Mouse (Mus musculus): ENCODE measurements around the gene Dmd. TPM values are rescaled to one million over a fixed set of nuclear protein-coding genes. Genes with fewer than 3 reads are reported as not detected.
A peak's percentile ranks its signal among the peaks of the same experiment; 100 is the strongest.

Gene Dmd
- polyA plus RNA-seq, 1 experiment from 2014 or later: 31.0 TPM

DNA sequence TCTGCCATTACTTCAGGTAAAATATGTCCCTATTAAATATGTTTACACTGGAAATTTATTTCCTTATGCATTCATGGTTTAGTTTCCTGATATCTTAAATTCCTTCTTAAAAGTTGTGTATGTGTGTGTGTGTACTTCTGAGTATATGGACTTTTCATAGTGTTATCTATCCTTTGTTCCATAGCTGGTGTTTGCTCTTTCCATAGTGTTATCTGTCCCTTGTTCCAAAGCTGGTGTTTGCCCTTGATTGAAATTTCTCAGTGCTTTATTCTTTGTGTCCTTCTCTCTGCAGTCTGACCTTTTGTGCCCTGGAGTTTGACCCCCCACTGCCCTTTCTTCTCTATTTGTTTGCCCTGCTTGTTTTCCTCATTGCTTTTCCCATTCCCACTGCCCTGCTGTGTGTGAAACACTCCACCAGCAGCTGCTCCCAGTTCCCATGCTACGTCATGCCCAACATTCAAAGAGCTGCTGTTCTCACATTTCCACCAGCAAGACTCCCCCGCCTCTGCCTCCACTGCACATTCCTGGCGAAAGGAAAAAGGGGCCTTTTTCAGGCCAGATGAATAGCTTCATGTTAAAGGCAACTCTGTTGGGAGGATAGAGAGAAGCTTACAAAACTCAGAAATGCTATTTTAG is 1911.5 kb downstream of the Dmd start:
- H3K27ac ChIP-seq (replicated peaks): no peak overlapping the region
- peak; percentile 72; the same call in 1 of the 2 replicates for ATAC-seq (ENCODE audit: low FRiP score)
- no peaks in the 10 kb centered on the region for H3K27me3 ChIP-seq (replicated peaks)
- no peak overlapping the region for H3K4me2 ChIP-seq
- no peaks in the 10 kb centered on the region for H3K36me3 ChIP-seq
- H3K9ac ChIP-seq (replicated peaks): no peak overlapping the region
- no peaks in the 10 kb centered on the region for H3K9me3 ChIP-seq (replicated peaks)
- H3K4me3 ChIP-seq (replicated peaks): no peak overlapping the region
- H3K4me1 ChIP-seq: no peaks in the 10 kb centered on the region
- 25% methylated on average over 3 of the region's 3 CpGs for WGBS

DNA sequence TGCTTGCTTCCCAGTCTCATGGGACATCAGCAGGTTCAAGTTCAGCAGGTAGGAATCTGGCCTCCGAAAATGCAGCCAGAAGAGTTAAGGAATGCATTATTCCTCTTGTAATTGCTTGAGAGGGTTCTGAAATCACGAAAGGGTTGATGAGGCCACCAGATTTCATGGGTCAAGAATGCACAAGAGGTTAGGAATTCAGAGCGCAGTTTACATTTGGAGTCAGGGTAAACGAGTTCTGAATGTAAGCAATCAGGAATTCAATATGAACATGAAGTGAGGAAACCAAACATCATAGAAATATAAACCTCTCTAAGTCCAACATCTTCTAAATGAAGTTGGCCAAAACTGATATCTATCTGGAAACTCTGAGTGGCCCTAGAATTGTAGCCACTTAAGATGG is 1924.4 kb downstream of the Dmd start:
- Histone ChIP-seq H3K4me3 (replicated peaks) (no peak overlapping the region), H3K9ac (replicated peaks) (no peak overlapping the region), H3K27ac (replicated peaks) (no peak overlapping the region), H3K4me2 (no peak overlapping the region), H3K36me3 (no peaks in the 10 kb centered on the region), H3K27me3 (replicated peaks) (no peaks in the 10 kb centered on the region), H3K9me3 (replicated peaks) (no peaks in the 10 kb centered on the region), H3K4me1 (no peaks in the 10 kb centered on the region)
- 72% methylated on average over 4 of the region's 4 CpGs for WGBS
- ATAC-seq (ENCODE audit: low FRiP score): no peak

DNA sequence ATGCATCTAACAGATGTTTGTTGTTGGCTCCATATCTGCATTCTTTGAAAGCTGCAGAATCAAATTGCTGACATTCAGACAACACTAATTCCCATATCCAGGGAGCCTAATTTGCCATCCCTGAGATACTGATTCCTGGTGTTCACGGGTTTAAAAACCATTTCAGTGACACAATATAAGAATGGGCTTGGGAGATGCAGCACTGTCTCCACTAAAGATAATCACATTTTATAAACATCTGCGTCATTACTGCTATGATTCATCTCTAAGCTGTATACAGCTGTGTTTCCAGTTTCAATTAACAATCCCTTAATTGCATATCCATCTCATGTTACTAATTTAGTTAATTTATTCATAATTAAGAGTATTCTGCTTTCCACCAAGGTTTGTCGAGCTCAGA is 1929.5 kb downstream of the Dmd start:
- 31% methylated on average over 3 of the region's 3 CpGs for WGBS
- H3K36me3 ChIP-seq: no peaks in the 10 kb centered on the region
- H3K9me3 ChIP-seq (replicated peaks): no peaks in the 10 kb centered on the region
- no peaks in the 10 kb centered on the region for H3K27me3 ChIP-seq (replicated peaks)
- no peaks in the 10 kb centered on the region for H3K4me1 ChIP-seq
- H3K4me3 ChIP-seq (replicated peaks): no peak overlapping the region
- no peak overlapping the region for H3K27ac ChIP-seq (replicated peaks)
- no peak overlapping the region for H3K9ac ChIP-seq (replicated peaks)
- ATAC-seq (ENCODE audit: low FRiP score): peak; percentile 53; the same call in 1 of the 2 replicates
- no peak overlapping the region for H3K4me2 ChIP-seq

DNA sequence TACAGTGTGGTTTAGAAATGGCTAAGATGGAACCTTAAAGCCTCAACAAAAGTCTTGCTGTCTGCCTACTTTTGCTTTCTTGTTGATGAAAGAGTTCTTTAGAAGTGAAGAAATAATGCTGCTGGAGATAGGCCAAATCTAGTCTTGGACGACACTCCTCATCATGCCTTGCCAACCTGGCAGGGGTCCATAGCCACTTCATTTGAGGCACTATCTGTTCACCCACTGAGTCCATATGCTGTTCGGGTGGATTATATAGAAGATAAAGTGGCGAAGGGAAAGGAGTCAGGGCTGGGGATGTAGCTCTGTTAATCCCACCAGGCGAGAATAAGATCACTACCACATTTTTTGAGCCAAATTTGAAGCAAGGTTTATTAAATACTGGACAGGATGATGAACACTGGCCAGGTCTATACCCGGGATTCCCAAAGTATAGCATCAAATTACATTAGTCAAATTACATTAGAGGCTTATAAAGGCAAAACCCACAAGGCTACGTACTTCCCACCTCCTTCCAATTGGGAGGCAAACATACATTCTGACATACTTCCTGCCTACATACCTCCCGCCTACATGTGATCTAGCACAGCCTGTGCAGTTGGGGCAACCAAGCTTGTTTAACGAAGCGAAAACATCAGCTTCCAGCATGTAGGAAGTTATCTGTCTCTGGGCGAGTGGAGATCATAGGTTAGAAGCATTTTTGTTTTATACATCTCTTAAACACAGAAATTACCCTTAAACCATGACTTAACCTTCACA is 1984.2 kb downstream of the Dmd start:
- no peak overlapping the region for H3K4me2 ChIP-seq
- no peak overlapping the region for H3K27ac ChIP-seq (replicated peaks)
- no peaks in the 10 kb centered on the region for H3K4me1 ChIP-seq
- WGBS: 75% methylated on average over 10 of the region's 10 CpGs
- no peaks in the 10 kb centered on the region for H3K27me3 ChIP-seq (replicated peaks)
- H3K36me3 ChIP-seq: no peaks in the 10 kb centered on the region
- H3K9ac ChIP-seq (replicated peaks): no peak overlapping the region
- H3K4me3 ChIP-seq (replicated peaks): no peak overlapping the region
- H3K9me3 ChIP-seq (replicated peaks): no peaks in the 10 kb centered on the region
- ATAC-seq (ENCODE audit: low FRiP score): no peak

DNA sequence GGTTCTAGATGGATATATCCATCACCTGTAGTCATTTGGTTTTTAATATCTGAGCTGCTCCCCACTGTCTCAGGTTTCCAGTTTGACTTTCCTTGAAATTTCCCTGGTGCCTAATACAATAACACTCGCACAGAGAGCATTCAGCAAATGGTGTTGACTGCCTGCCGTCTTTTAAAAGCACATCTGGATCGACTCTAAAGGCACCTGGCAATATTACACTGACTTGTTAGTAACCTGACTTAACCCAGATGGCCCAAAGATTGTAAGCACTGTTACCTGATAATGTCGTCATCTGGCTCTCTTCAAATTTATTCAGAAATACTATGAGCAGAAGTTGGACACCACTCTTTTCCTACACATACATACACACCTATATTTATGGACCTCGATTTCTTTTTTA is 2011.9 kb downstream of the Dmd start:
- no peaks in the 10 kb centered on the region for H3K4me1 ChIP-seq
- no peak overlapping the region for H3K4me3 ChIP-seq (replicated peaks)
- ATAC-seq (ENCODE audit: low FRiP score): no peak
- no peak overlapping the region for H3K4me2 ChIP-seq
- no peaks in the 10 kb centered on the region for H3K9me3 ChIP-seq (replicated peaks)
- H3K27me3 ChIP-seq (replicated peaks): no peaks in the 10 kb centered on the region
- H3K36me3 ChIP-seq: no peaks in the 10 kb centered on the region
- WGBS: 67% methylated on average over 5 of the region's 5 CpGs
- H3K27ac ChIP-seq (replicated peaks): no peak overlapping the region
- no peak overlapping the region for H3K9ac ChIP-seq (replicated peaks)

DNA sequence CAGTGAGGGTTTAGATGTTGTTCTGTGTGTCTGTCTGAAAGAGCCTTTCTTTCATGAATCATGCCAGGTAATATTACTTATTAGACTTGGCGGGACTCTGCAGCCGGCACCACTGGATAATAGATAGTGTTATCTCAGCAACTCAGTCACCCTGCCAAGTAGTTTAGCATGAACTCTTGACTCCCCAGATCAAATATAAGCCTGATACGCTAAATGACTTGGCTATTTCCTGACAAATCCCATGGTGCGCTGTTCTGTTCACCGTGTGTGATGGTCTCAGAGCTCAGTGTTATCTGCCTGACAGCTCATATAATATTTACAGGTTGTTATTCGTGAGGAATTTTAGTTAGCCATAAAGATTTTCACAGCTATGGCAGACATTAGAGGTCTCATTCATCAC is 2012.3 kb downstream of the Dmd start:
- Histone ChIP-seq H3K9me3 (replicated peaks) (no peaks in the 10 kb centered on the region), H3K27me3 (replicated peaks) (no peaks in the 10 kb centered on the region), H3K27ac (replicated peaks) (no peak overlapping the region), H3K4me2 (no peak overlapping the region), H3K4me1 (no peaks in the 10 kb centered on the region), H3K9ac (replicated peaks) (no peak overlapping the region), H3K4me3 (replicated peaks) (no peak overlapping the region), H3K36me3 (no peaks in the 10 kb centered on the region)
- ATAC-seq (ENCODE audit: low FRiP score): no peak
- WGBS: 76% methylated on average over 6 of the region's 6 CpGs

DNA sequence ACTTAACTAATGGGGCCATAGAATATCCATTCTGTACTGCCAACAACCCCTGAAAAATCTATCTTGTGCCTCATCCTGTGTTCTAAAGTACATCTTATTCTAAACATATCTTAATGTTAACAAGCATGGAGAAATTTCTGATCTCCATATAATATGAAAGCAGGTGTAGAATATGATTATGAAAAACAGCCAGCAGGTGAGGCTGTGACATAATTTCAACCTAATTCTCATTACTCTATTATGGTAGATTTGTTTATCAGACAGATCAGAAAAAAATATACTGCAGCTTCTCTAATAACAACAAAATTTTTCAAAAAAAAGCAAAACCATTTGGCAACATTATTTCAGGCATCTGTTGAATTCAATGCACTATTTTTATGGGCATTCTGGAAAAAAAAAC is 2059.6 kb downstream of the Dmd start:
- Histone ChIP-seq H3K27ac (replicated peaks) (no peak overlapping the region), H3K9me3 (replicated peaks) (no peaks in the 10 kb centered on the region), H3K4me2 (no peak overlapping the region), H3K4me1 (no peaks in the 10 kb centered on the region), H3K27me3 (replicated peaks) (no peaks in the 10 kb centered on the region), H3K9ac (replicated peaks) (no peak overlapping the region), H3K4me3 (replicated peaks) (no peak overlapping the region), H3K36me3 (no peaks in the 10 kb centered on the region)
- no peak for ATAC-seq (ENCODE audit: low FRiP score)

DNA sequence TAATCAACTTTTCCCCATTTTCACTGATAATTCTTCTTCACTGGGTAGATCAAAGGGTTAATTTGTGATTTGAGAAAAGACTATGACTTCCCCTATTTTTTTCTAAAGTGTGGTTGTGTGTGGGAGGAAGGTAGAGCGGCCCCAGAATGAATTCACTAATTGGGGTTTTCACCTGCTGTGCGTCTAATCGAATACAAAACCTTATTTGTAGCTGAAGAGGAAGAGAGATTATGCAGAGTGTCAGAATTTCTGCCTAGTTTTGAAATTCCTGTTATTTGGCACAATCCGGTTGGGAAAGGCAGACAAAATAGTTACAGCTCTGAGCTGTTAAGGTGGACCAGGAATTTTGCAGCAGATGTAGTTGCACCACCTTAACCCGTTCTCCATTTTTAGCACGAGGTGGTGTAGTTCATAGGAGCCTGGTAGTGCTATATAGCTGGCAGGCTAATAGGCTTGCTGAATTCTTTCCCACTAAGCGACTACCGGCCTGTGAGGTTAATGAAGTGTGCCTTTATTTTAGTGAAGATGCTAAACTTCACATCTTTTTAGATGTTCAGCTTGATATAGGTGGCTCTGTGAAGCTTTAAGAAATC is 2092.9 kb downstream of the Dmd start:
- Histone ChIP-seq H3K9me3 (replicated peaks) (no peaks in the 10 kb centered on the region), H3K4me3 (replicated peaks) (no peak overlapping the region), H3K4me2 (no peak overlapping the region), H3K27ac (replicated peaks) (no peak overlapping the region), H3K9ac (replicated peaks) (no peak overlapping the region), H3K27me3 (replicated peaks) (no peaks in the 10 kb centered on the region), H3K36me3 (no peaks in the 10 kb centered on the region), H3K4me1 (no peaks in the 10 kb centered on the region)
- WGBS: 45% methylated on average over 8 of the region's 8 CpGs
- ATAC-seq (ENCODE audit: low FRiP score): no peak

DNA sequence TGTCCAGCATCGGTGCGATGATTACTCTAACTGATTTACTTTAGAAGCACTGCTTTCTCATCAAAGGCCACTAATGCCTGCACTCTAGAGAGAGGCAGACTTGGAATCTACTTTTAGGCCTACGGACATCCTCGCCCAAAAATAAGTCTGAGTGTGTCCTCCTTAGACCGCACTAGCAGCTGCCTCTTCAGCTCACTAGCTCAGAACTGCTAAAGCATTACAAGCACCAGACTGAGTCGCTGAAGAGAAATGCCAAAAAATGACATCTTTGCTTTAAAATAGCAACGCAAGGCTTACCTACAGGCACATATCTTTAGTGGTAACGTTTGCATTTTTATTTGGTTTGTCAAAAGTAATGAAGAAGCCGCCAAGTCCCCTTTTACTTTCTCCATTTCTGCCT is 2098.0 kb downstream of the Dmd start:
- WGBS: 90% methylated on average over 9 of the region's 9 CpGs
- H3K9me3 ChIP-seq (replicated peaks): no peaks in the 10 kb centered on the region
- ATAC-seq (ENCODE audit: low FRiP score): no peak

DNA sequence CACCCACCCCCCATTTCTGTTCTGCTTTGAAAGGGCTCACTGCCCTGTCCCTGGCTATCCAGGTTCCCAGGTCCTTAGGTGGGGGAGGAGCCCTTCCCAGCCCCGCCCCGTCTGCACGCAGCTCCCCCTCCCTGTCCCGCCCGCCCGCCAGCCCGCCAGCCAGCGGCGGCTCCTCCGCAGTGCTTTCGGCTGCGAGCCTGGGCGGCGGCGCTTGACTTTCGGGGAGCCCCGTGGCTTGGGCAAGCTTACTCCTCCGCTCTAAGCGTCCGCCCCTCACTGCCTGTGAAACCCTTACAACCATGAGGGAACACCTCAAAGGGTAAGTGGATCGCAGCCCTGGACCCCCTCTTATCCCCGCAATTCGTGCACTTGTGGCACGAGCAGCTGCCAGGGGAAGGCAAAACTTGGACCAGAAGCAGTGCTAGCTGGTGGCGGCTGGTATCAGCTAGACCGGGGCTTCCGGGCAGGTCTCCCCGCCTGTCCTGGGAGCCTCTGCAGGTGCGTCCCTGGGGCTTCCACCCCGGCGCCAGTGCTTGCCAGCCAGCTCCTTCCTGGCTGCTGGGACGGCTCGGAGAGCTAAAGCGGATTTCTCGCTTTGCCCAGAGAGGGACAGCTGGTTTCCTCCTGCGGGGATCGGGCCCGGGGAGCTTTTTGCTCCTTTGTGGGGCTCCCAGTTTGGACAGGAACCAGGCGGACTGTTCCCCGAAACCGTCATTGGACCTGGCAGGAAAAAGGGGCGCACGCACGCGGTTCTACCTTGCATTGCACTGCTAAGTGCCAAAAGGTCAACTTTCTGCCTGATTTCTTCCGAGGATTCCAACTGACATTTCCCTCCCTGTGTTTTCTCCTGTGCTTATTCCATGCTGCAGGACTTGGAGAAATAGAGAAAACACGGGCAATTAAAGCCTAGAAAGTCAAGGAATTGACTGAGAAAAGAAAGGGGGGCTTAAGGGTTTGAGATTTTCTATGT is 2099.8 kb downstream of the Dmd start:
- no peaks in the 10 kb centered on the region for H3K9me3 ChIP-seq (replicated peaks)
- H3K4me2 ChIP-seq: peak overlapping the region; percentile 66
- no peaks in the 10 kb centered on the region for H3K4me1 ChIP-seq
- no peaks in the 10 kb centered on the region for H3K27me3 ChIP-seq (replicated peaks)
- peak overlapping the region; percentile 53 for H3K4me3 ChIP-seq (replicated peaks)
- WGBS: 24% methylated on average over 46 of the region's 47 CpGs
- ATAC-seq (ENCODE audit: low FRiP score): peak; percentile 91
- no peaks in the 10 kb centered on the region for H3K36me3 ChIP-seq
- no peak overlapping the region; the same call in 1 of the 2 replicates for H3K27ac ChIP-seq (replicated peaks)
- H3K9ac ChIP-seq (replicated peaks): peak overlapping the region; percentile 42

More for the DNA sequence above, 2098.0 kb downstream of the Dmd start:
- no peak overlapping the region for H3K27ac ChIP-seq (replicated peaks)
- H3K27me3 ChIP-seq (replicated peaks): no peaks in the 10 kb centered on the region
- H3K4me2 ChIP-seq: no peak overlapping the region
- no peaks in the 10 kb centered on the region for H3K4me1 ChIP-seq
- H3K36me3 ChIP-seq: no peaks in the 10 kb centered on the region
- no peak overlapping the region for H3K4me3 ChIP-seq (replicated peaks)
- H3K9ac ChIP-seq (replicated peaks): no peak overlapping the region

DNA sequence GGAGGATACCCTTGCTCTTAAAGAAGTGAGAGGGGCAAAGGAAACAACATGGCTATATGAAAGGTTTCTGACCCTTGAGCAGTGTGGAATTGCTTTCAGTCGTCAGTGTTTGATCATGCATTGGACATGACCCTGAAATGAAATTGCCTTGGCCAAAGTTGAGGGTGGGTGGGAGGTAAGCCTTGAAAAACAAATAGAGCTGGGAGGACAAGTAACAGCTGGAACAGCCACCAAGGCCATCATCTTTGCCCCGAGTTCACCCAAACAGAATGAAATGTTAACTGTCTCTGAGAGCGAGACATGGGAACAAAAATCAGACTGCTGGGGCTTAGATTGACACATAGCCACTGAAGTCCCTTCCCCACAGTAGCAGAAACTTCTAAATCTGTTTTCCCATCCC is 2100.9 kb downstream of the Dmd start:
- no peaks in the 10 kb centered on the region for H3K36me3 ChIP-seq
- WGBS: 45% methylated on average over 3 of the region's 3 CpGs
- no peaks in the 10 kb centered on the region for H3K4me1 ChIP-seq
- peak overlapping the region; percentile 66 for H3K4me2 ChIP-seq
- ATAC-seq (ENCODE audit: low FRiP score): no peak
- H3K4me3 ChIP-seq (replicated peaks): peak overlapping the region; percentile 53
- H3K9me3 ChIP-seq (replicated peaks): no peaks in the 10 kb centered on the region
- H3K27ac ChIP-seq (replicated peaks): no peak overlapping the region
- H3K27me3 ChIP-seq (replicated peaks): no peaks in the 10 kb centered on the region
- H3K9ac ChIP-seq (replicated peaks): no peak overlapping the region
